Mouse (Mus musculus) heart, embryonic 12.5 days (tissue): ENCODE results near the gene Os9. TPM values are rescaled to one million over a fixed set of nuclear protein-coding genes. Genes with fewer than 3 reads are reported as not detected.
A peak's percentile ranks its signal among the peaks of the same experiment; 100 is the strongest.
"Not testable (repeated sequence)": the region's sequence is repeated elsewhere in the genome, so short reads cannot be mapped to it uniquely, and the experiment has no call there.

Source experiments
- ATAC-seq: fragments of 200-750 bp; cut with Nextera tagmentation; 2 replicates; pipeline ENCODE4 v1.8.0; 2017; ENCODE audit warnings: moderate TSS enrichment, moderate library complexity; ENCODE audit not compliant: insufficient number of reproducible peaks, low FRiP score
- H3K27ac ChIP-seq: fragments of 300-500 bp; sonication (generic); 2 replicates; pipeline ENCODE4 v1.5.1; 2016; ENCODE audit warnings: mild to moderate bottlenecking, moderate library complexity; ENCODE audit not compliant: poor library complexity, severe bottlenecking
- H3K27me3 ChIP-seq: fragments of 300-500 bp; sonication (generic); replicated peaks from 2 replicates; pipeline ENCODE4 v1.6.1; 2016; ENCODE audit warnings: mild to moderate bottlenecking, moderate library complexity
- H3K36me3 ChIP-seq: fragments of 300-500 bp; sonication (generic); 2 replicates; pipeline ENCODE4 v1.6.1; 2016; ENCODE audit warnings: mild to moderate bottlenecking, moderate library complexity
- H3K4me1 ChIP-seq: fragments of 300-500 bp; sonication (generic); replicated peaks from 2 replicates; pipeline ENCODE4 v1.6.1; 2016; ENCODE audit warnings: mild to moderate bottlenecking
- H3K4me2 ChIP-seq: fragments of 300-500 bp; sonication (generic); 2 replicates; pipeline ENCODE4 v1.6.1; 2016; ENCODE audit warnings: mild to moderate bottlenecking, moderate library complexity
- H3K4me3 ChIP-seq: fragments of 300-500 bp; sonication (generic); 2 replicates; pipeline ENCODE4 v1.5.1; 2016; ENCODE audit warnings: mild to moderate bottlenecking
- H3K9ac ChIP-seq: fragments of 300-500 bp; sonication (generic); 2 replicates; pipeline ENCODE4 v1.6.1; 2016; ENCODE audit warnings: mild to moderate bottlenecking, moderate library complexity
- H3K9me3 ChIP-seq: fragments of 300-500 bp; sonication (generic); replicated peaks from 2 replicates; pipeline ENCODE4 v1.6.1; 2016; ENCODE audit warnings: mild to moderate bottlenecking, moderate library complexity
- WGBS: fragments of 180-500 bp; shearing (Covaris S2); methylation state at CpG from one replicate; pipeline ENCODE4 v1.1.7; 2016; 5-methylcytosine and 5-hydroxymethylcytosine counted together
- polyA plus RNA-seq: library from polyadenylated mRNA; unstranded; fragments of >200 nt; fragmentation: Nextera tagmentation; extraction: Ambion mirVana; gene quantifications from 2 replicates; pipeline ENCODE4 v1.2.1, GENCODE M21; 2016

The Os9 gene
- polyA plus RNA-seq: 52.2 and 52.4 TPM in 2 replicates

GRCm38 (mm10) chr10:127121066-127121477 lies at the start of gene Os9:
Gene Os9, minus strand, starts transcription at chr10:127121131.
- peak within 1 kb of the TSS; percentile 86 for H3K9ac ChIP-seq
- H3K36me3 ChIP-seq: peaks cover 32% of the 10 kb centered on the region
- no peaks in the 10 kb centered on the region for H3K27me3 ChIP-seq
- no peaks in the 10 kb centered on the region for H3K9me3 ChIP-seq
- H3K27ac ChIP-seq: no peak within 1 kb of the TSS
- ATAC-seq: peak; percentile 99
- peak within 1 kb of the TSS; percentile 92 for H3K4me3 ChIP-seq
- peak within 1 kb of the TSS; percentile 99 for H3K4me2 ChIP-seq
- WGBS: under 1% methylated on average over 19 of the region's 19 CpGs
- H3K4me1 ChIP-seq: peaks cover 16% of the 10 kb centered on the region

- Histone ChIP-seq H3K4me1 (peaks cover 43% of the 10 kb centered on the region), H3K9ac (no peak overlapping the region), H3K27me3 (peaks cover 86% of the 10 kb centered on the region), H3K27ac (no peak overlapping the region), H3K36me3 (no peaks in the 10 kb centered on the region), H3K4me3 (peak overlapping the region; percentile 37), H3K4me2 (peak overlapping the region; percentile 76), H3K9me3 (no peaks in the 10 kb centered on the region)
- ATAC-seq: no peak
- WGBS: 2% methylated on average over 22 of the region's 22 CpGs
Measured at GRCm38 (mm10) chr10:127170002-127170401, 49.1 kb upstream of the Os9 start.

DNA sequence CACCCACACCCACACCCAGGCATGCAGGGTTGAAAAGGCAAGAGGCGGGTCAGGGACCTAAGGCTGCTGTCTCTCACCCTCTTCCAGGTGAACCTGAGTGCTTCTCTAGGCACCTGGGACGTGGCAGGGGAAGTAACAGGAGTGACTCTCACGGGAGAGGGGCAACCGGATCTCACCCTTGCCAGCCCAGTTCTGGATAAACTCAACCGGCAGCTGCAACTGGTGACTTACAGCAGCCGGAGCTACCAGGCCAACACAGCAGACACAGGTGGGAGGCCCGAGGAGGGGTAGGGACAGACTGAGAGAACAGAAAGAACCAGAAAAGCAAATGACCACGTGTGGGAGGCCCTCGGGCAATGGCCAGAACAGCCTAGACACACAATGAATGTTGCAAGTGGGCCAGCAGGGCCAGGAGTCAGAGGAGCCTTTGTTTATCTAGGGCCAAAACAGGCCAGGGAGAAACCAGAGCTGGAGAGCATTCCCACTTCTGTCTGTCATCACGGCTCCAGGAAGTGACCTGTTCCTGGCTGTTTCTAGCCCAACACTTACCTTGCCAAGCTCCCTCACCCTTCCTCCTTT lies 46.8 kb upstream of the Os9 start:
- Histone ChIP-seq H3K4me3 (no peak overlapping the region), H3K9ac (no peak overlapping the region), H3K4me2 (no peak overlapping the region), H3K27ac (no peak overlapping the region), H3K27me3 (peaks cover 94% of the 10 kb centered on the region), H3K36me3 (no peaks in the 10 kb centered on the region), H3K9me3 (no peaks in the 10 kb centered on the region), H3K4me1 (peaks cover 47% of the 10 kb centered on the region)
- 17% methylated on average over 10 of the region's 10 CpGs for WGBS
- no peak for ATAC-seq

DNA sequence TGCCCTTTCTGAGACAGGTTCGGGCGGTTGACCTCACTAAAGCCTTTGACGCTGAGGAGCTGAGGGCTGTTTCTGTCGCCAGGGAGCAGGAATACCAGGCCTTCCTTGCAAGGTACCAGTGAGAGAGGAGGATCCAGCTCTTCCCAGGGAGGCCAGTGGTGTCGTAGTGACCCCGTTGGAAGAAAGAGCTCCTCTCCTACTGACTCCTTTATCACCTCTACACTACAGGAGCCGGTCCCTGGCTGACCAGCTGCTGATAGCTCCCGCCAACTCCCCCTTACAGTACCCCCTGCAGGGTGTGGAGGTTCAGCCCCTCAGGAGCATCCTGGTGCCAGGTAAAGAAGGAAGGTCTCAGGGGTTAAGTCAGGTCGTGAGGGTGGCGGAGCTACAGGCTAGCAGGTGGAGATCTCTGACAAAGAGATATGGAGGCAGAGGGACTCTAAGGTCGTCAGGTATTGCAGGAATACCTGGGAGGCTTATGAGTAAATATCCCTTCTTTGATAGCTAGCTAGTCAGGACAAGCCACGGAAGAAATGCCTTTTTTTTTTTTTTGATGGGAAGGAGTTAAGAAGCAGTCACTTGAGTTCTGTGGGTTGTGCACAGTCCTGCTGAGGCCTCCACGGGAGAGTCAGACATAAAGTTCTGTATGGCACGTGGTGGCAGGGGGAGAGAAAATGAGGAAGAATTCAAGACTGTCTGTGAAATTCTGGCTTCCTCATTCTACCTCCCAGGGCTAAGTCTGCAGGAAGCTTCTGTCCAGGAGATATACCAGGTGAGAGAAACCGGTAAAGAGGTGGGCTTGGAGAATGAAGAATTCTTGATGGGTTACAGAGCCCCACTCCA lies 46.1 kb upstream of the Os9 start:
- Histone ChIP-seq H3K4me1 (peaks cover 47% of the 10 kb centered on the region), H3K36me3 (no peaks in the 10 kb centered on the region), H3K4me2 (peak overlapping the region; percentile 99), H3K27ac (no peak overlapping the region), H3K4me3 (peak overlapping the region; percentile 60), H3K9ac (no peak overlapping the region), H3K9me3 (no peaks in the 10 kb centered on the region), H3K27me3 (peaks cover 89% of the 10 kb centered on the region)
- 18% methylated on average over 15 of the region's 15 CpGs for WGBS
- no peak for ATAC-seq

DNA sequence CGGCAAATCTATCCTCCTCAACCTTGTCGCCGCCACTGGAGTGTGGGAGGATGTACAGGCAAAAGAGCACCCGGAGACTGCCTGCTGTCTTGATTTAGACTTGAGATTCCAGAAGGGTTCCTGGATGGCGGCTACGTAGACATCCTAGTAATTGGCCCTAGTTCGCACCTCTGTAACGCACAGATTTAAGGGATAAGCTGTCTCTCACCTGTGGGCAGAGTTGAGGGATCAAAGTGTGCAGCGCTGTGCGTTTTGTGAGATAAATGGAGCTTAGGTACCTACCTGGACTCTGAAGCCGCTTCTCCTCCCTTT lies 45.4 kb upstream of the Os9 start:
- WGBS: 2% methylated on average over 11 of the region's 11 CpGs
- Histone ChIP-seq H3K36me3 (no peaks in the 10 kb centered on the region), H3K9me3 (no peaks in the 10 kb centered on the region), H3K27ac (no peak overlapping the region), H3K9ac (peak overlapping the region; percentile 78), H3K4me3 (peak overlapping the region; percentile 60), H3K4me1 (peaks cover 47% of the 10 kb centered on the region), H3K4me2 (peak overlapping the region; percentile 99), H3K27me3 (peaks cover 83% of the 10 kb centered on the region)
- ATAC-seq: 0 out of 2 replicates have a peak, but pooled peaks have one; percentile 4

- no peak overlapping the region for H3K27ac ChIP-seq
- H3K9ac ChIP-seq: peak overlapping the region; percentile 78
- no peaks in the 10 kb centered on the region for H3K36me3 ChIP-seq
- WGBS: under 1% methylated on average over 54 of the region's 56 CpGs
- peaks cover 43% of the 10 kb centered on the region for H3K4me1 ChIP-seq
- H3K4me2 ChIP-seq: peak overlapping the region; percentile 99
- no peaks in the 10 kb centered on the region for H3K9me3 ChIP-seq
- peak; percentile 40 for ATAC-seq
- peak overlapping the region; percentile 60 for H3K4me3 ChIP-seq
- H3K27me3 ChIP-seq: peaks cover 77% of the 10 kb centered on the region
Measured at GRCm38 (mm10) chr10:127165654-127166403, 44.9 kb upstream of the Os9 start.

- H3K27me3 ChIP-seq: peaks cover 72% of the 10 kb centered on the region
- H3K27ac ChIP-seq: no peak overlapping the region
- ATAC-seq: peak; percentile 49
- peaks cover 38% of the 10 kb centered on the region for H3K4me1 ChIP-seq
- H3K4me3 ChIP-seq: peak overlapping the region; percentile 60
- peak overlapping the region; percentile 99 for H3K4me2 ChIP-seq
- under 1% methylated on average over 41 of the region's 42 CpGs for WGBS
- H3K9ac ChIP-seq: peak overlapping the region; percentile 78
- H3K9me3 ChIP-seq: no peaks in the 10 kb centered on the region
- H3K36me3 ChIP-seq: no peaks in the 10 kb centered on the region
Measured at GRCm38 (mm10) chr10:127165354-127165653, 44.4 kb upstream of the Os9 start.

DNA sequence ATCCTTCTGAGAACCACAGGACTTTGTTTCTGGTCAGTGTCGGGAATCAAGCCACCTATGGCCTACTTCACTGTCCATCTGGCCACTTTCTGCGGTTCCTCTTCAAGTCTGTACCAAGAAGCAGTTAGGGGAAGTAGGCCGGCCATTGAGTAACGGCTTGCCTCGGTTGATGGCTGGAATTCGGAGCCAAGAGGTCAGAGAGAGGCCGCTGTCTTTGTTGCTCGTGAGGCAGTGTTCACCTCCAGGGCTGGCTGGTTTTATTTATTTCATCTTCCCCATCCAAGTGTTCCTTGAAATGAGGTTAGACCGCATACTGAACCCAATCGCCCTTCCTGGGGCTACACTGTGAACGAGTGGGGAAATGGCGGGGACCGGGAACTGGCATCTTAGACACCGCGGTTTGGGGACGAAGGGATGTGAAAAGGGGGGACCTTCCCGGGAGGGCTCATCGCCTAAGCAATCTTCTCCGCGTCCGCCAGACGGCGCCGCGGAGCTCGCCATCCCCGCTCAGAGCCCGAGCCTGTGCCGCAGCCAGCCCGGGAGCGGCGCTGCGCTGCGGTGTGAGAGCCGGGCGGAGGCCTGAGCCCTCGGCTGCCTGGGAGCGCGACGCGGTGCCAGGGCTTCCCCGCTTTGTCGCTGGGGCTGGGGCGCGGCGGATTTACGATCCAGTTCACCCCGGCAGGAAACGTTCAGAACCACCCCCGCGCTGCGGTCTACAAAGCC lies 43.9 kb upstream of the Os9 start, which contains the start of gene B4galnt1:
TSS of gene B4galnt1 (plus strand) at position 595 of the 723 bp plus-strand sequence.
- Histone ChIP-seq H3K9me3 (no peaks in the 10 kb centered on the region), H3K4me3 (peak within 1 kb of the TSS; percentile 60), H3K36me3 (no peaks in the 10 kb centered on the region), H3K4me1 (peaks cover 33% of the 10 kb centered on the region), H3K27ac (no peak within 1 kb of the TSS), H3K27me3 (peaks cover 67% of the 10 kb centered on the region), H3K4me2 (peak within 1 kb of the TSS; percentile 99), H3K9ac (peak within 1 kb of the TSS; percentile 78)
- peak; percentile 84 for ATAC-seq
- 3% methylated on average over 52 of the region's 52 CpGs for WGBS

DNA sequence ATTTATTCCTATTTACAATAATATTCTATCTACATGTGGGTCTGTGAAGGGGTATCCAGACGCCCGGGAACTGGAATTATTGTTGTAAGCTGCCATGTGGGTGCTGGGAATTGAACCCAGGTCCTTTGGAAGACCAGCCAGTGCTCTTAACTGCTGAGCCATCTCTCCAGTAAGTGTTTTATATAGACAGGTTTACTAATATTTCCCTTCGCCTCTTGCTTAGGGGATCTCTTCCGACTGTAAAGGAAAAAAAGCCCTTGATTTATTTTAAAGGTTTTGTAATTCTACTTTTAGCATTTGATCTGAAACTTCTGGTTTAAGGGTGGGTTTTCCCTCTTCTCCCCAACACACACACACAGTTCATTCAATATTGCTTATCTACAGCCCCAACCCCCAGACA lies 43.3 kb upstream of the Os9 start:
- no peak overlapping the region for H3K4me2 ChIP-seq
- H3K9ac ChIP-seq: no peak overlapping the region
- no peak for ATAC-seq
- H3K27me3 ChIP-seq: peaks cover 61% of the 10 kb centered on the region
- H3K36me3 ChIP-seq: no peaks in the 10 kb centered on the region
- H3K4me3 ChIP-seq: no peak overlapping the region
- 80% methylated on average over 4 of the region's 4 CpGs for WGBS
- no peaks in the 10 kb centered on the region for H3K9me3 ChIP-seq
- peaks cover 31% of the 10 kb centered on the region for H3K4me1 ChIP-seq
- no peak overlapping the region for H3K27ac ChIP-seq

GRCm38 (mm10) chr10:127162771-127163261 lies 41.9 kb upstream of the Os9 start:
- Histone ChIP-seq H3K4me1 (peaks cover 29% of the 10 kb centered on the region), H3K27me3 (peaks cover 48% of the 10 kb centered on the region)
- not testable (repeated sequence) for H3K9me3 ChIP-seq, H3K4me2 ChIP-seq, H3K9ac ChIP-seq, H3K4me3 ChIP-seq, H3K36me3 ChIP-seq, H3K27ac ChIP-seq, ATAC-seq
- 45% methylated on average over 7 of the region's 7 CpGs for WGBS
